Mouse (Mus musculus) hindbrain, embryonic 14.5 days (tissue): ENCODE results near the gene Clca4a. TPM values are rescaled to one million over a fixed set of nuclear protein-coding genes. Genes with fewer than 3 reads are reported as not detected.

Experiments used
- polyA plus RNA-seq: library from polyadenylated mRNA; unstranded; fragments of >200 nt; fragmentation: Nextera tagmentation; extraction: Ambion mirVana; gene quantifications from 2 replicates; pipeline ENCODE4 v1.2.1, GENCODE M21; 2014

Gene Clca4a
- polyA plus RNA-seq, 1 experiment from 2014 or later = not detected

Other genes starting within 250 kb of the Clca4a start
- 0.21 and 0.27 TPM in 2 replicates for gene Clca3a1, start 214.1 kb downstream of the Clca4a start, polyA plus RNA-seq
- gene Clca3a2, start 155.6 kb downstream of the Clca4a start, polyA plus RNA-seq = not detected in 2 replicates
- gene Clca3b, start 125.7 kb downstream of the Clca4a start, polyA plus RNA-seq = not detected in 2 replicates
- 0.10 TPM in 1 of 2 replicates, not detected in the other for gene Clca4b, start 42.5 kb downstream of the Clca4a start, polyA plus RNA-seq
- not detected in 2 replicates for gene Clca1, start 57.7 kb upstream of the Clca4a start, polyA plus RNA-seq
- gene Clca2, start 124.4 kb upstream of the Clca4a start, polyA plus RNA-seq = 0.05 and 0.08 TPM in 2 replicates
- 11.4 and 16.1 TPM in 2 replicates for gene Odf2l, start 143.5 kb upstream of the Clca4a start, polyA plus RNA-seq